Comparison of ENCODE assay signal across 16 mouse cellular contexts in genomic region chr19:16559243-16559896, GRCm38 (mm10).
DNase-seq lines count a peak whose midpoint lies in the region; ATAC-seq and TF ChIP-seq lines count a peak whose summit lies in the region.
"Had no signal": no experiment of that assay in that cellular context is flagged by ENCODE, and none has a peak within 500 bp of the region (broad histone marks: within the 10 kb centered on the region; RNA-seq: fewer than 3 reads in every experiment).

No protein-coding gene starts in this region.

- no peak for DNase-seq in limb, embryonic 14.5 days (ENCODE audit: low spot score)
- no peak for DNase-seq in limb, embryonic 10.5 days (ENCODE audit: low spot score)
- DNase-seq in brain, adult 2 months (ENCODE audit: low read depth, low spot score), result peak; percentile 10
- peak; percentile 3 for DNase-seq in yolk sac, embryonic 10.5 days (ENCODE audit: low spot score)
- DNase-seq: adrenal gland, postnatal 14 days; cerebellum, adult 9-10 months; kidney, adult 2 months; kidney, postnatal 36 days; thymus, postnatal 36 days had no signal

- H3K36me3 ChIP-seq in limb, embryonic 14.5 days (ENCODE audit: control insufficient read depth, insufficient read depth, low read length), result no peaks in the 10 kb centered on the region
- no peaks in the 10 kb centered on the region for H3K36me3 ChIP-seq in limb, embryonic 10.5 days
- H3K36me3 ChIP-seq in intestine, embryonic 16.5 days (ENCODE audit: control insufficient read depth, insufficient read depth, low read length), result no peaks in the 10 kb centered on the region
- no peaks in the 10 kb centered on the region for H3K36me3 ChIP-seq in forebrain, embryonic 16.5 days (ENCODE audit: control insufficient read depth, insufficient read depth)
- H3K36me3 ChIP-seq: midbrain, embryonic 13.5 days had no signal

- WGBS in limb, embryonic 14.5 days, result 71% methylated on average over 9 of the region's 9 CpGs
- WGBS in limb, embryonic 10.5 days, result 83% methylated on average over 9 of the region's 9 CpGs
- WGBS in intestine, embryonic 16.5 days, result 39% methylated on average over 9 of the region's 9 CpGs
- 80% methylated on average over 9 of the region's 9 CpGs for WGBS in forebrain, embryonic 16.5 days

- H3K4me2 ChIP-seq in limb, embryonic 14.5 days (replicated peaks; ENCODE audit: low read depth, low read length, severe bottlenecking), result no peak overlapping the region
- H3K4me2 ChIP-seq in intestine, embryonic 16.5 days (ENCODE audit: low read depth, low read length), result no peak overlapping the region
- no peak overlapping the region for H3K4me2 ChIP-seq in forebrain, embryonic 16.5 days (ENCODE audit: low read length)
- H3K4me2 ChIP-seq: forebrain, embryonic 13.5 days; heart, embryonic 11.5 days; midbrain, embryonic 13.5 days had no signal

- peaks cover 15% of the 10 kb centered on the region for H3K4me1 ChIP-seq in limb, embryonic 14.5 days (ENCODE audit: control insufficient read depth, insufficient read depth, low read length)
- no peaks in the 10 kb centered on the region for H3K4me1 ChIP-seq in limb, embryonic 10.5 days
- H3K4me1 ChIP-seq in intestine, embryonic 16.5 days (ENCODE audit: control insufficient read depth, insufficient read depth, low read length), result peaks cover 7% of the 10 kb centered on the region
- H3K4me1 ChIP-seq in forebrain, embryonic 16.5 days (replicated peaks; ENCODE audit: control insufficient read depth, insufficient read depth, low read length), result no peaks in the 10 kb centered on the region
- H3K4me1 ChIP-seq: forebrain, embryonic 13.5 days; midbrain, embryonic 13.5 days had no signal

- no peak overlapping the region for H3K9ac ChIP-seq in limb, embryonic 14.5 days (ENCODE audit: low read depth, low read length, severe bottlenecking)
- no peak overlapping the region for H3K9ac ChIP-seq in intestine, embryonic 16.5 days (ENCODE audit: low read depth, low read length)
- no peak overlapping the region for H3K9ac ChIP-seq in forebrain, embryonic 16.5 days (replicated peaks; ENCODE audit: low read depth, low read length)
- H3K9ac ChIP-seq: forebrain, embryonic 13.5 days; midbrain, embryonic 13.5 days had no signal

- no peaks in the 10 kb centered on the region for H3K27me3 ChIP-seq in limb, embryonic 14.5 days (ENCODE audit: control insufficient read depth, insufficient read depth, low read length)
- H3K27me3 ChIP-seq in limb, embryonic 10.5 days (ENCODE audit: low read depth, poor library complexity, severe bottlenecking), result no peaks in the 10 kb centered on the region
- no peaks in the 10 kb centered on the region for H3K27me3 ChIP-seq in intestine, embryonic 16.5 days (replicated peaks; ENCODE audit: control insufficient read depth, insufficient read depth, low read length)
- H3K27me3 ChIP-seq in forebrain, embryonic 16.5 days (replicated peaks; ENCODE audit: control insufficient read depth, insufficient read depth, low read length), result no peaks in the 10 kb centered on the region
- H3K27me3 ChIP-seq: forebrain, embryonic 13.5 days; midbrain, embryonic 13.5 days had no signal

- 0 out of 2 replicates have a peak overlapping the region, but pooled peaks have one; percentile 55 for H3K27ac ChIP-seq in limb, embryonic 14.5 days (replicated peaks; ENCODE audit: low read depth, low read length)
- no peak overlapping the region for H3K27ac ChIP-seq in limb, embryonic 10.5 days
- peak overlapping the region; percentile 67 for H3K27ac ChIP-seq in intestine, embryonic 16.5 days (ENCODE audit: low read length)
- no peak overlapping the region for H3K27ac ChIP-seq in forebrain, embryonic 16.5 days (ENCODE audit: low read length)
- H3K27ac ChIP-seq: forebrain, embryonic 13.5 days; hindbrain, postnatal 0 days; midbrain, embryonic 13.5 days had no signal

- no peak for TF ChIP-seq POLR2A in limb, embryonic 14.5 days (IDR thresholded peaks at IDR 0.05; ENCODE audit: borderline replicate concordance, extremely low read depth, insufficient read depth, insufficient read length)

- H3K4me3 ChIP-seq in limb, embryonic 14.5 days (replicated peaks; ENCODE audit: low read length), result no peak overlapping the region
- H3K4me3 ChIP-seq in limb, embryonic 10.5 days, result no peak overlapping the region
- no peak overlapping the region for H3K4me3 ChIP-seq in intestine, embryonic 16.5 days (ENCODE audit: low read length)
- no peak overlapping the region for H3K4me3 ChIP-seq in forebrain, embryonic 16.5 days (replicated peaks; ENCODE audit: low read length)
- H3K4me3 ChIP-seq: forebrain, embryonic 13.5 days; midbrain, embryonic 13.5 days had no signal

- H3K9me3 ChIP-seq in limb, embryonic 14.5 days (ENCODE audit: control insufficient read depth, low read length), result no peaks in the 10 kb centered on the region
- H3K9me3 ChIP-seq in limb, embryonic 10.5 days (replicated peaks), result no peaks in the 10 kb centered on the region
- no peaks in the 10 kb centered on the region for H3K9me3 ChIP-seq in intestine, embryonic 16.5 days (ENCODE audit: control insufficient read depth, low read length)
- no peaks in the 10 kb centered on the region for H3K9me3 ChIP-seq in forebrain, embryonic 16.5 days (ENCODE audit: control insufficient read depth, low read length)
- H3K9me3 ChIP-seq: forebrain, embryonic 13.5 days; midbrain, embryonic 13.5 days had no signal

- ATAC-seq in limb, embryonic 14.5 days (ENCODE audit: low FRiP score, low read depth), result no peak
- ATAC-seq in intestine, embryonic 16.5 days, result peak; percentile 76
- ATAC-seq in forebrain, embryonic 16.5 days, result no peak
- ATAC-seq in erythroid progenitor cell, adult 5-6 weeks (replicated peaks; ENCODE audit: low FRiP score, poor library complexity, severe bottlenecking), result no peak
- ATAC-seq: forebrain, embryonic 13.5 days; hindbrain, postnatal 0 days; midbrain, embryonic 13.5 days had no signal

Comparison
In these comparisons a context has a peak if more than half of its experiments do, and no peak if none do; other contexts are left out.
1. H3K27ac ChIP-seq: peak in limb, embryonic 14.5 days (single experiment) and intestine, embryonic 16.5 days (single experiment); none in limb, embryonic 10.5 days (single experiment) and forebrain, embryonic 16.5 days (single experiment).
2. DNase-seq: peak in brain, adult 2 months (single experiment) and yolk sac, embryonic 10.5 days (single experiment); none in limb, embryonic 14.5 days (single experiment) and limb, embryonic 10.5 days (single experiment).